Mouse (Mus musculus): ENCODE measurements at regions not wholly inside any gene's neighbourhood (a gene's known extent, or its start where the extent isn't known, plus 50 kb on each side); places are given as distances from the start of the nearest gene placed in this dataset.

GRCm38 (mm10) chr3:102386091-102386490 lies 83.6 kb upstream of the Ngf start:
- Histone ChIP-seq H3K4me1 (ENCODE audit: control insufficient read depth, insufficient read depth, low read length) (no peaks in the 10 kb centered on the region), H3K27ac (ENCODE audit: control insufficient read depth, insufficient read depth, low read depth, low read length, poor library complexity) (no peak overlapping the region), H3K4me3 (replicated peaks; ENCODE audit: control insufficient read depth, low read depth, low read length) (no peak overlapping the region)
- 82% methylated on average over 4 of the region's 4 CpGs for WGBS
- no peak for TF ChIP-seq CTCF (IDR thresholded peaks at IDR 0.05; ENCODE audit: control insufficient read depth, insufficient read depth, low read length)
- no peak for TF ChIP-seq POLR2A (IDR thresholded peaks at IDR 0.05; ENCODE audit: borderline replicate concordance, control insufficient read depth, low read depth, low read length)

DNA sequence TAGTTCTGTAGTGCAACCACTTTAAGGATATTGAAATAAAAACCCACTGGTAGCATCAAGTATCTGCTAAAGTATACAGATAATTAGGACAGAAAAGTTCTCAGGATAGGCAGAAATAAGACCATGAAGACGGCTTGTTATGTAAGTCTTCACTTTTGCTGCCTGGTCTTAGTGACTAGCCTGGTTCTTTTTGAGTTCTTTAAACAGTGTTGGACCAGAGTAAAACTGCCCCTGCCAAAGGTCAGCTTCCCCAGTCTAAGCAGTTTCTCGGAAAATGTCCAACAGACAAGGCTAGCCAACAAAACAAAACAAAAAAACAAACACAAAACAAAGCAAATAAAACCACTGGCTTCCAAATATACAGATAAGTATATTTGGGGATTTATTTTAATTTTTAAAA lies 85.1 kb upstream of the Ngf start:
- 70% methylated on average over 2 of the region's 2 CpGs for WGBS
- TF ChIP-seq CTCF (IDR thresholded peaks at IDR 0.05; ENCODE audit: control insufficient read depth, insufficient read depth, low read length), result no peak
- no peak for TF ChIP-seq POLR2A (IDR thresholded peaks at IDR 0.05; ENCODE audit: borderline replicate concordance, control insufficient read depth, low read depth, low read length)
- no peak overlapping the region for H3K27ac ChIP-seq (ENCODE audit: control insufficient read depth, insufficient read depth, low read depth, low read length, poor library complexity)
- no peak overlapping the region for H3K4me3 ChIP-seq (replicated peaks; ENCODE audit: control insufficient read depth, low read depth, low read length)
- H3K4me1 ChIP-seq (ENCODE audit: control insufficient read depth, insufficient read depth, low read length), result no peaks in the 10 kb centered on the region

GRCm38 (mm10) chr3:102383671-102384070 lies 86.0 kb upstream of the Ngf start:
- WGBS, result 69% methylated on average over 8 of the region's 8 CpGs
- TF ChIP-seq CTCF (IDR thresholded peaks at IDR 0.05; ENCODE audit: control insufficient read depth, insufficient read depth, low read length) (no peak), POLR2A (IDR thresholded peaks at IDR 0.05; ENCODE audit: borderline replicate concordance, control insufficient read depth, low read depth, low read length) (no peak)
- Histone ChIP-seq H3K27ac (ENCODE audit: control insufficient read depth, insufficient read depth, low read depth, low read length, poor library complexity) (no peak overlapping the region), H3K4me1 (ENCODE audit: control insufficient read depth, insufficient read depth, low read length) (no peaks in the 10 kb centered on the region), H3K4me3 (replicated peaks; ENCODE audit: control insufficient read depth, low read depth, low read length) (no peak overlapping the region)

DNA sequence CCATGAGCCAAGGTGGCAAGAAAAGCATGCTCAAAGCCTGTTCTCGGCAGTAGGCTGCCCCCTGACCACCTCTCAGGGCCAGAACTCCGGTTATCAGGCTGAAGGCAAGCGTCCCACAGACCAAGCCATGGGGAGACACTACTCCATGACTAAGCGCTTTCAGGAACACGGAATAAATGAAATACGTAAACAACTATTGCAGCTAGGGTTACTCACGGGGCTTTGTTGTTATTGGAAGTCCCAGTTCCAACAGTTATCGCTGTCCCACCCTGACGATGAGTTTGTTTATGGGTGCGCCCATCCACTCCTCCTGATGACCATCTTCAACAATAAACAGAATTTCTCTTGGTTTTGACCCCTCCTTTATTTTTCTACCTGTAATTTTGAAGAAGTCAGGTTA lies 88.0 kb upstream of the Ngf start:
- Histone ChIP-seq H3K27ac (ENCODE audit: control insufficient read depth, insufficient read depth, low read depth, low read length, poor library complexity) (no peak overlapping the region), H3K4me1 (ENCODE audit: control insufficient read depth, insufficient read depth, low read length) (no peaks in the 10 kb centered on the region), H3K4me3 (replicated peaks; ENCODE audit: control insufficient read depth, low read depth, low read length) (no peak overlapping the region)
- no peak for TF ChIP-seq CTCF (IDR thresholded peaks at IDR 0.05; ENCODE audit: control insufficient read depth, insufficient read depth, low read length)
- TF ChIP-seq POLR2A (IDR thresholded peaks at IDR 0.05; ENCODE audit: borderline replicate concordance, control insufficient read depth, low read depth, low read length), result no peak
- 86% methylated on average over 10 of the region's 10 CpGs for WGBS

- Histone ChIP-seq H3K4me1 (ENCODE audit: control insufficient read depth, insufficient read depth, low read length) (no peaks in the 10 kb centered on the region), H3K4me3 (replicated peaks; ENCODE audit: control insufficient read depth, low read depth, low read length) (no peak overlapping the region), H3K27ac (ENCODE audit: control insufficient read depth, insufficient read depth, low read depth, low read length, poor library complexity) (no peak overlapping the region)
- no peak for TF ChIP-seq CTCF (IDR thresholded peaks at IDR 0.05; ENCODE audit: control insufficient read depth, insufficient read depth, low read length)
- no peak for TF ChIP-seq POLR2A (IDR thresholded peaks at IDR 0.05; ENCODE audit: borderline replicate concordance, control insufficient read depth, low read depth, low read length)
- WGBS, result 72% methylated on average over 5 of the region's 5 CpGs
These were observed 95.2 kb upstream of the Ngf start for GRCm38 (mm10) chr3:102374381-102375060.

- no peak for TF ChIP-seq CTCF (IDR thresholded peaks at IDR 0.05; ENCODE audit: control insufficient read depth, insufficient read depth, low read length)
- no peak for TF ChIP-seq POLR2A (IDR thresholded peaks at IDR 0.05; ENCODE audit: borderline replicate concordance, control insufficient read depth, low read depth, low read length)
- Histone ChIP-seq H3K4me3 (replicated peaks; ENCODE audit: control insufficient read depth, low read depth, low read length) (no peak overlapping the region), H3K27ac (ENCODE audit: control insufficient read depth, insufficient read depth, low read depth, low read length, poor library complexity) (no peak overlapping the region), H3K4me1 (ENCODE audit: control insufficient read depth, insufficient read depth, low read length) (no peaks in the 10 kb centered on the region)
- 77% methylated on average over 8 of the region's 8 CpGs for WGBS
These were observed 97.4 kb upstream of the Ngf start for GRCm38 (mm10) chr3:102372205-102372899.

DNA sequence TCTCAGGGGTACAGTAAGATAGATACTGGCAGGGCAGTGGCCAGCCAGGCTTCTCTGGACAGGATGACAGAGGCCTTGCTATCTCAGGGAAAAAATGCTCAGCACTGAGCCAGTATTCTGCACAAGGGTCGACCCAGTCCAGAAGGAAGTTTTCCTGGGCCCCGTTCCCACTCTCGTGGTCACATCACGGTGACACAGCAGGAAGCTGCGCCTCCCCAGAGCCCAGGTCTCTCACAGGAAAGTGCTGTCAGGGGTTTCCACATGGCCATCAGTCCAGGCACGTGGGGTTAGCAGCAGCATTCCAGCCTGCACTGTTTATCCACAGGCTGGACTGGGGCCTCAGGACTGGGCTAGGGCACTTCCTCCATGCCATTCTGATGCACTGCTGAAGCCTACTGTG lies 103.5 kb upstream of the Ngf start:
- no peak overlapping the region for H3K27ac ChIP-seq (ENCODE audit: control insufficient read depth, insufficient read depth, low read depth, low read length, poor library complexity)
- 4% methylated on average over 6 of the region's 6 CpGs for WGBS
- H3K4me3 ChIP-seq (replicated peaks; ENCODE audit: control insufficient read depth, low read depth, low read length), result no peak overlapping the region
- TF ChIP-seq CTCF (IDR thresholded peaks at IDR 0.05; ENCODE audit: control insufficient read depth, insufficient read depth, low read length), result no peak
- no peak for TF ChIP-seq POLR2A (IDR thresholded peaks at IDR 0.05; ENCODE audit: borderline replicate concordance, control insufficient read depth, low read depth, low read length)
- no peaks in the 10 kb centered on the region for H3K4me1 ChIP-seq (ENCODE audit: control insufficient read depth, insufficient read depth, low read length)

GRCm38 (mm10) chr3:102364326-102364935 lies 105.3 kb upstream of the Ngf start:
- WGBS, result 74% methylated on average over 5 of the region's 5 CpGs
- H3K4me1 ChIP-seq (ENCODE audit: control insufficient read depth, insufficient read depth, low read length), result no peaks in the 10 kb centered on the region
- H3K27ac ChIP-seq (ENCODE audit: control insufficient read depth, insufficient read depth, low read depth, low read length, poor library complexity), result no peak overlapping the region
- TF ChIP-seq CTCF (IDR thresholded peaks at IDR 0.05; ENCODE audit: control insufficient read depth, insufficient read depth, low read length) (no peak), POLR2A (IDR thresholded peaks at IDR 0.05; ENCODE audit: borderline replicate concordance, control insufficient read depth, low read depth, low read length) (no peak)
- no peak overlapping the region for H3K4me3 ChIP-seq (replicated peaks; ENCODE audit: control insufficient read depth, low read depth, low read length)

All from bone marrow, adult 2 months (tissue).